Mouse (Mus musculus) brain, embryonic 14.5 days (tissue): ENCODE data around the gene Foxred1.

Experiments
- CTCF ChIP-seq: fragments of 200-500 bp; IDR thresholded peaks from 2 replicates; pipeline ENCODE4 v1.5.1; 2012; ENCODE audit warnings: inconsistent platforms, mild to moderate bottlenecking, moderate library complexity, borderline replicate concordance; ENCODE audit not compliant: insufficient read depth, insufficient read length; ENCODE audit errors: extremely low read depth
- POLR2A ChIP-seq: fragments of 200-500 bp; IDR thresholded peaks from 2 replicates; pipeline ENCODE4 v1.6.1; 2012; ENCODE audit warnings: mild to moderate bottlenecking, inconsistent platforms, borderline replicate concordance; ENCODE audit not compliant: poor library complexity, insufficient read depth, insufficient read length, severe bottlenecking; ENCODE audit errors: extremely low read depth

DNA sequence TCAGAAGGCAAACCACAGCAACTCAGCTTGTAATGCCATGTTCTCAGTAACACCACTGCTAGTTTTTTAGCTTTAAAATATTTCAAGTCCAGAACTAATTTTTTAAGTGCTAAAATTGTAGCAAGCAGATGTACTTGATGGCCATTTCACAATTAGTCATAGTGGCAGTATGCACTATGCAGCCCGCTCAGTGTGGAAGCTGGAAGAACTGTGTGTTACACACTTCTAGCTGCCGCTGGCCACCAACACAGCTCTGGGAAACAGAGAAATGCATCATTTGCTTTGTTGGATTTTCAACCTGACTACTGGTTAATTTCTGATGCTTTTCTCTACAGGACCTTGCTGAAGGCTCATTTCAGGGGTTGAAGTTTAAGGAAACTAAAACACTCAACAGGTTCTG, 36.5 kb upstream of the Foxred1 start:
- TF ChIP-seq CTCF (no peak), POLR2A (no peak)
